Mouse (Mus musculus) E14TG2a.4 (cell line): ENCODE results near the gene Zfp518a.

Experiments used
- H3K27me3 ChIP-seq: 2 replicates; pipeline ENCODE4 v1.6.1; 2014; ENCODE audit warnings: low read length, control low read depth; ENCODE audit not compliant: insufficient read depth
- H3K36me3 ChIP-seq: 2 replicates; pipeline ENCODE4 v1.6.1; 2014; ENCODE audit warnings: low read length, control low read depth; ENCODE audit not compliant: insufficient read depth
- H3K4me1 ChIP-seq: replicated peaks from 2 replicates; pipeline ENCODE4 v1.6.1; 2014; ENCODE audit warnings: low read depth, low read length, control low read depth
- H3K4me3 ChIP-seq: replicated peaks from 2 replicates; pipeline ENCODE4 v1.5.1; 2014; ENCODE audit warnings: mild to moderate bottlenecking, low read length
- H3K9me3 ChIP-seq: 2 replicates; pipeline ENCODE4 v1.6.1; 2014; ENCODE audit warnings: low read length, control low read depth
- CTCF ChIP-seq: conservative IDR thresholded peaks from 2 replicates; pipeline ENCODE4 v1.5.1; 2014; ENCODE audit warnings: low read length
- NANOG ChIP-seq: IDR thresholded peaks from 2 replicates; pipeline ENCODE4 v1.6.1; 2014; ENCODE audit warnings: borderline replicate concordance, low read length, mixed read lengths
- POU5F1 ChIP-seq: IDR thresholded peaks from 2 replicates; pipeline ENCODE4 v1.6.1; 2014; ENCODE audit warnings: low read length, borderline replicate concordance

Zfp518a gene

GRCm38 (mm10) chr19:40888887-40889286 lies 5.6 kb upstream of the Zfp518a start:
- no peak for TF ChIP-seq NANOG
- TF ChIP-seq CTCF = no peak
- TF ChIP-seq POU5F1 = no peak
- H3K27me3 ChIP-seq = peaks cover 18% of the 10 kb centered on the region
- no peaks in the 10 kb centered on the region for H3K36me3 ChIP-seq
- no peak overlapping the region for H3K4me3 ChIP-seq
- no peaks in the 10 kb centered on the region; the same call in 1 of the 2 replicates for H3K9me3 ChIP-seq
- peaks cover 6% of the 10 kb centered on the region; the same call in 1 of the 2 replicates for H3K4me1 ChIP-seq

GRCm38 (mm10) chr19:40894071-40894506 lies 416 bp upstream of the Zfp518a start:
- peak overlapping the region; percentile 90 for H3K4me3 ChIP-seq
- TF ChIP-seq CTCF (no peak), POU5F1 (no peak), NANOG (no peak)
- peaks cover 3% of the 10 kb centered on the region; the same call in 1 of the 2 replicates for H3K4me1 ChIP-seq
- no peaks in the 10 kb centered on the region; the same call in 1 of the 2 replicates for H3K9me3 ChIP-seq
- peaks cover 8% of the 10 kb centered on the region; the same call in 1 of the 2 replicates for H3K27me3 ChIP-seq
- H3K36me3 ChIP-seq = peaks cover under 1% of the 10 kb centered on the region; the same call in 1 of the 2 replicates

GRCm38 (mm10) chr19:40895393-40895703 lies 843 bp downstream of the Zfp518a start:
- H3K9me3 ChIP-seq = no peaks in the 10 kb centered on the region; the same call in 1 of the 2 replicates
- H3K4me1 ChIP-seq = peaks cover 3% of the 10 kb centered on the region; the same call in 1 of the 2 replicates
- H3K36me3 ChIP-seq = peaks cover 6% of the 10 kb centered on the region; the same call in 1 of the 2 replicates
- peak overlapping the region; percentile 90 for H3K4me3 ChIP-seq
- TF ChIP-seq POU5F1 (no peak), CTCF (no peak), NANOG (no peak)
- peaks cover 8% of the 10 kb centered on the region; the same call in 1 of the 2 replicates for H3K27me3 ChIP-seq

- Histone ChIP-seq H3K9me3 (no peaks in the 10 kb centered on the region), H3K4me1 (peaks cover 16% of the 10 kb centered on the region), H3K36me3 (0 out of 2 replicates have a peak, but pooled peaks cover 7% of the 10 kb centered on the region), H3K27me3 (no peaks in the 10 kb centered on the region), H3K4me3 (no peak overlapping the region)
- no peak for TF ChIP-seq NANOG
- TF ChIP-seq POU5F1 = no peak
- no peak for TF ChIP-seq CTCF
Observed at GRCm38 (mm10) chr19:40931581-40932369, 37.3 kb downstream of the Zfp518a start.

- Histone ChIP-seq H3K27me3 (no peaks in the 10 kb centered on the region), H3K4me3 (peak overlapping the region; percentile 67), H3K9me3 (no peaks in the 10 kb centered on the region), H3K4me1 (peaks cover 28% of the 10 kb centered on the region), H3K36me3 (0 out of 2 replicates have a peak, but pooled peaks cover 7% of the 10 kb centered on the region)
- no peak for TF ChIP-seq POU5F1
- no peak for TF ChIP-seq NANOG
- no peak for TF ChIP-seq CTCF
Observed at GRCm38 (mm10) chr19:40935376-40935775, 40.9 kb downstream of the Zfp518a start.

- Histone ChIP-seq H3K4me1 (peaks cover 28% of the 10 kb centered on the region), H3K27me3 (no peaks in the 10 kb centered on the region), H3K4me3 (peak overlapping the region; percentile 67), H3K9me3 (no peaks in the 10 kb centered on the region), H3K36me3 (0 out of 2 replicates have a peak, but pooled peaks cover 7% of the 10 kb centered on the region)
- TF ChIP-seq POU5F1 = no peak
- TF ChIP-seq NANOG = peak; percentile 91
Observed at GRCm38 (mm10) chr19:40936038-40936437, 41.5 kb downstream of the Zfp518a start.

GRCm38 (mm10) chr19:40943552-40943951 lies 49.0 kb downstream of the Zfp518a start:
- Histone ChIP-seq H3K4me3 (no peak overlapping the region), H3K9me3 (no peaks in the 10 kb centered on the region), H3K4me1 (peaks cover 32% of the 10 kb centered on the region), H3K27me3 (no peaks in the 10 kb centered on the region), H3K36me3 (no peaks in the 10 kb centered on the region)
- TF ChIP-seq CTCF (no peak), NANOG (no peak), POU5F1 (no peak)

GRCm38 (mm10) chr19:40946937-40947577 lies 52.6 kb downstream of the Zfp518a start:
- Histone ChIP-seq H3K4me3 (no peak overlapping the region), H3K4me1 (peaks cover 25% of the 10 kb centered on the region), H3K27me3 (no peaks in the 10 kb centered on the region), H3K36me3 (no peaks in the 10 kb centered on the region), H3K9me3 (no peaks in the 10 kb centered on the region)
- no peak for TF ChIP-seq POU5F1
- no peak for TF ChIP-seq NANOG
- no peak for TF ChIP-seq CTCF
